Mouse (Mus musculus) retina, postnatal 1 day (tissue): ENCODE measurements at regions not wholly inside any gene's neighbourhood (a gene's known extent, or its start where the extent isn't known, plus 50 kb on each side); places are given as distances from the start of the nearest gene placed in this dataset.
"Not testable (repeated sequence)": the region's sequence is repeated elsewhere in the genome, so short reads cannot be mapped to it uniquely, and the experiment has no call there.

Experiments
- DNase-seq: peaks from one replicate; pipeline ENCODE4 v3.0.0-alpha.2; 2012

- no peak for DNase-seq
Observed at GRCm38 (mm10) chr8:99763012-99763411, 346.7 kb upstream of the Cdh8 start.

- DNase-seq: no peak
Observed at GRCm38 (mm10) chr8:99736190-99736589, 319.9 kb upstream of the Cdh8 start.

- no peak for DNase-seq
Observed at GRCm38 (mm10) chr8:99724626-99725218, 308.5 kb upstream of the Cdh8 start.

GRCm38 (mm10) chr8:99718927-99719326, 302.7 kb upstream of the Cdh8 start:
- no peak for DNase-seq

GRCm38 (mm10) chr8:99681673-99682072, 265.4 kb upstream of the Cdh8 start:
- no peak for DNase-seq

- peak; percentile 65 for DNase-seq
Observed at GRCm38 (mm10) chr8:99679253-99679899, 263.1 kb upstream of the Cdh8 start.

GRCm38 (mm10) chr8:99667693-99668092, 251.4 kb upstream of the Cdh8 start:
- peak; percentile 45 for DNase-seq

GRCm38 (mm10) chr8:99651302-99651621, 235.0 kb upstream of the Cdh8 start:
- DNase-seq: no peak

GRCm38 (mm10) chr8:99650587-99651301, 234.5 kb upstream of the Cdh8 start:
- no peak for DNase-seq

- DNase-seq: peak; percentile 45
Observed at GRCm38 (mm10) chr8:99640543-99640942, 224.3 kb upstream of the Cdh8 start.

GRCm38 (mm10) chr8:99630958-99631357, 214.7 kb upstream of the Cdh8 start:
- not testable (repeated sequence) for DNase-seq

- no peak for DNase-seq
Observed at GRCm38 (mm10) chr8:99621626-99622025, 205.4 kb upstream of the Cdh8 start.

- DNase-seq: not testable (repeated sequence)
Observed at GRCm38 (mm10) chr8:99604327-99604726, 188.1 kb upstream of the Cdh8 start.

- peak; percentile 58 for DNase-seq
Observed at GRCm38 (mm10) chr8:99591308-99592004, 175.2 kb upstream of the Cdh8 start.

- no peak for DNase-seq
Observed at GRCm38 (mm10) chr8:99544102-99544501, 127.8 kb upstream of the Cdh8 start.

- DNase-seq: no peak
Observed at GRCm38 (mm10) chr8:99532686-99533415, 116.6 kb upstream of the Cdh8 start.

GRCm38 (mm10) chr8:99502055-99502454, 85.8 kb upstream of the Cdh8 start:
- no peak for DNase-seq
